Mouse (Mus musculus): Measurements from ENCODE around the gene Pdk2. TPM values are rescaled to one million over a fixed set of nuclear protein-coding genes. Genes with fewer than 3 reads are reported as not detected.

The Pdk2 gene
- polyA plus RNA-seq, 1 experiment from 2014 or later, result 56.2 TPM

DNA sequence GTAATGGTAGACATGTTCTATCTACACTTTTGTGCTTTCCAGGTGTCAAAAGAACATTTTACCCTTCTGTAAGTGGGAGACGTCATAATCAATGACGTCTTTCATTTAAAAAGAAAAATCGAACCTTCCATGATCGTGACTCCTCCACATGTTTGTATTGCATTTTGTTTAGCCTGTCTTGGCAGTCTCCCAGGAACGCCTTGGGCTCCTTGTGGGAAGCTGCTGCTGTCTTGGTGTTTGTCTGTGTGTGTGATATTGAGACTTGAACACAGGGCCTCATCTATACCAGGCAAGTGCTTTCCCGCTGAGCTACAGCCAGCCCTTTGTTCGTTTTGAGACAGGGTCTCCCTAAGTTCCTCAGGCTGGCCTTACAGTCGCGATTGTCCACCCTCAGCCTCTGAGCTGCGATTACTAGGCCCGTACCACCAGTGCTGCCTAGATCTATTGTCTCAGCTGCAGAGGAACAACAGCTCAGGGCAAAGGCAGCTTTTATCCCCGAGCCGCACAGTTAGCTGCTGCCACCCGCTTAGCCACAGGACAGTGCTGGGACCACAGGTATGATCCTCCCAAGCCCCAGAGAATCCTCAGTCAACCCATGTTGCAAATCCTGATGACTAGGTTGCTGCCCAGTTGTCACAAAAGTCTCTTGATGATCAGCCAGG, 2.9 kb downstream of the Pdk2 start:
- Histone ChIP-seq H3K27me3 (no peaks in the 10 kb centered on the region), H3K4me2 (no peak overlapping the region), H3K4me3 (replicated peaks) (no peak overlapping the region), H3K9ac (0 out of 2 replicates have a peak overlapping the region, but pooled peaks have one; percentile 4), H3K27ac (no peak overlapping the region), H3K9me3 (replicated peaks) (no peaks in the 10 kb centered on the region), H3K36me3 (peaks cover 35% of the 10 kb centered on the region; the same call in 1 of the 2 replicates), H3K4me1 (peaks cover 40% of the 10 kb centered on the region)
- no peak for ATAC-seq (replicated peaks; ENCODE audit: low FRiP score)
- 81% methylated on average over 14 of the region's 14 CpGs for WGBS

GRCm38 (mm10) chr11:95037306-95037705, 3.8 kb downstream of the Pdk2 start:
- 47% methylated on average over 6 of the region's 6 CpGs for WGBS
- H3K36me3 ChIP-seq, result peaks cover 35% of the 10 kb centered on the region; the same call in 1 of the 2 replicates
- H3K4me2 ChIP-seq, result no peak overlapping the region
- H3K4me3 ChIP-seq (replicated peaks), result no peak overlapping the region
- H3K4me1 ChIP-seq, result peaks cover 45% of the 10 kb centered on the region
- no peaks in the 10 kb centered on the region for H3K9me3 ChIP-seq (replicated peaks)
- no peaks in the 10 kb centered on the region for H3K27me3 ChIP-seq
- no peak overlapping the region for H3K9ac ChIP-seq
- H3K27ac ChIP-seq, result no peak overlapping the region
- ATAC-seq (replicated peaks; ENCODE audit: low FRiP score), result no peak

GRCm38 (mm10) chr11:95036521-95036920, 4.6 kb downstream of the Pdk2 start:
- Histone ChIP-seq H3K4me2 (no peak overlapping the region), H3K27ac (no peak overlapping the region), H3K9me3 (replicated peaks) (no peaks in the 10 kb centered on the region), H3K27me3 (no peaks in the 10 kb centered on the region), H3K4me1 (peaks cover 38% of the 10 kb centered on the region), H3K9ac (no peak overlapping the region), H3K36me3 (peaks cover 40% of the 10 kb centered on the region), H3K4me3 (replicated peaks) (no peak overlapping the region)
- WGBS, result 92% methylated on average over 5 of the region's 5 CpGs
- ATAC-seq (replicated peaks; ENCODE audit: low FRiP score), result no peak

GRCm38 (mm10) chr11:95034902-95035301, 6.3 kb downstream of the Pdk2 start:
- ATAC-seq (replicated peaks; ENCODE audit: low FRiP score), result no peak
- no peaks in the 10 kb centered on the region for H3K27me3 ChIP-seq

GRCm38 (mm10) chr11:95033617-95034016, 7.5 kb downstream of the Pdk2 start:
- Histone ChIP-seq H3K36me3 (peaks cover 47% of the 10 kb centered on the region), H3K9ac (no peak overlapping the region), H3K27ac (0 out of 2 replicates have a peak overlapping the region, but pooled peaks have one; percentile 37), H3K4me1 (peaks cover 20% of the 10 kb centered on the region), H3K27me3 (no peaks in the 10 kb centered on the region), H3K4me3 (replicated peaks) (no peak overlapping the region), H3K9me3 (replicated peaks) (no peaks in the 10 kb centered on the region), H3K4me2 (no peak overlapping the region)
- WGBS, result 70% methylated on average over 14 of the region's 14 CpGs
- no peak for ATAC-seq (replicated peaks; ENCODE audit: low FRiP score)

More at GRCm38 (mm10) chr11:95034902-95035301, 6.3 kb downstream of the Pdk2 start:
- Histone ChIP-seq H3K36me3 (peaks cover 45% of the 10 kb centered on the region), H3K9me3 (replicated peaks) (no peaks in the 10 kb centered on the region), H3K4me3 (replicated peaks) (no peak overlapping the region), H3K4me2 (no peak overlapping the region), H3K4me1 (peaks cover 28% of the 10 kb centered on the region), H3K9ac (no peak overlapping the region), H3K27ac (no peak overlapping the region)
- WGBS, result 57% methylated on average over 10 of the region's 10 CpGs

GRCm38 (mm10) chr11:95032945-95033344, 8.2 kb downstream of the Pdk2 start:
- no peak overlapping the region for H3K4me3 ChIP-seq (replicated peaks)
- H3K4me2 ChIP-seq, result no peak overlapping the region
- H3K4me1 ChIP-seq, result peaks cover 20% of the 10 kb centered on the region
- no peaks in the 10 kb centered on the region for H3K27me3 ChIP-seq
- no peak overlapping the region for H3K27ac ChIP-seq
- 0 out of 2 replicates have a peak, but pooled peaks have one; percentile 7 for ATAC-seq (replicated peaks; ENCODE audit: low FRiP score)
- H3K9me3 ChIP-seq (replicated peaks), result no peaks in the 10 kb centered on the region
- WGBS, result 25% methylated on average over 6 of the region's 6 CpGs
- no peak overlapping the region for H3K9ac ChIP-seq
- peaks cover 45% of the 10 kb centered on the region for H3K36me3 ChIP-seq

GRCm38 (mm10) chr11:95027850-95028470, 13.2 kb downstream of the Pdk2 start:
- Histone ChIP-seq H3K27ac (no peak overlapping the region), H3K9me3 (replicated peaks) (no peaks in the 10 kb centered on the region), H3K27me3 (no peaks in the 10 kb centered on the region), H3K9ac (no peak overlapping the region), H3K4me3 (replicated peaks) (no peak overlapping the region), H3K36me3 (peaks cover 47% of the 10 kb centered on the region), H3K4me1 (peaks cover 34% of the 10 kb centered on the region), H3K4me2 (no peak overlapping the region)
- 33% methylated on average over 13 of the region's 13 CpGs for WGBS
- ATAC-seq (replicated peaks; ENCODE audit: low FRiP score), result no peak

GRCm38 (mm10) chr11:95026849-95027248, 14.3 kb downstream of the Pdk2 start:
- Histone ChIP-seq H3K27ac (0 out of 2 replicates have a peak overlapping the region, but pooled peaks have one; percentile 79), H3K4me3 (replicated peaks) (no peak overlapping the region), H3K36me3 (peaks cover 56% of the 10 kb centered on the region), H3K4me1 (peaks cover 31% of the 10 kb centered on the region), H3K4me2 (no peak overlapping the region), H3K9me3 (replicated peaks) (no peaks in the 10 kb centered on the region), H3K27me3 (no peaks in the 10 kb centered on the region), H3K9ac (no peak overlapping the region)
- ATAC-seq (replicated peaks; ENCODE audit: low FRiP score), result no peak
- WGBS, result 82% methylated on average over 6 of the region's 6 CpGs

DNA sequence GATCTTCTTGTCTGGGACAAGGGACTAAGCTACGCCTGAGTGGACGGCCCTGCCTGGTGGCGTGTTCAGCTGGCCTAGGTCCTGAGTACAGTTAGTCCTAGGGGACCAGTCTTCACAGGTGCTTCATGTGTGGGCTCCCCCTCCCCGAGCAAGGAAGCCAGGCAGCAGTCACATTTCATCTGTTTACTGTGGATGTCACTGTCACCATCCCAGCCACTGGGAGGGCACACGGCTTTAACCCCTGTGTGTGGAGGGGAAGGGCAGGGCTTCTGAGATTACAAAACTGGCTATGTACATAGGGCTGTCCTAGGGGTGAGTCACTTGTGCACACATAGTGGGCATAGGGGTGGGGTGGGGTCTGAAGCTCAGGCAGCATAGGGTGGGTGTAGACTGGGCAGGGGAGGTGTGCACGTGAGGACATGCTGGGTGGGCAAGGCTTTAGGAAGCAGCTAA, 15.0 kb downstream of the Pdk2 start:
- H3K27ac ChIP-seq, result peak overlapping the region; percentile 79

DNA sequence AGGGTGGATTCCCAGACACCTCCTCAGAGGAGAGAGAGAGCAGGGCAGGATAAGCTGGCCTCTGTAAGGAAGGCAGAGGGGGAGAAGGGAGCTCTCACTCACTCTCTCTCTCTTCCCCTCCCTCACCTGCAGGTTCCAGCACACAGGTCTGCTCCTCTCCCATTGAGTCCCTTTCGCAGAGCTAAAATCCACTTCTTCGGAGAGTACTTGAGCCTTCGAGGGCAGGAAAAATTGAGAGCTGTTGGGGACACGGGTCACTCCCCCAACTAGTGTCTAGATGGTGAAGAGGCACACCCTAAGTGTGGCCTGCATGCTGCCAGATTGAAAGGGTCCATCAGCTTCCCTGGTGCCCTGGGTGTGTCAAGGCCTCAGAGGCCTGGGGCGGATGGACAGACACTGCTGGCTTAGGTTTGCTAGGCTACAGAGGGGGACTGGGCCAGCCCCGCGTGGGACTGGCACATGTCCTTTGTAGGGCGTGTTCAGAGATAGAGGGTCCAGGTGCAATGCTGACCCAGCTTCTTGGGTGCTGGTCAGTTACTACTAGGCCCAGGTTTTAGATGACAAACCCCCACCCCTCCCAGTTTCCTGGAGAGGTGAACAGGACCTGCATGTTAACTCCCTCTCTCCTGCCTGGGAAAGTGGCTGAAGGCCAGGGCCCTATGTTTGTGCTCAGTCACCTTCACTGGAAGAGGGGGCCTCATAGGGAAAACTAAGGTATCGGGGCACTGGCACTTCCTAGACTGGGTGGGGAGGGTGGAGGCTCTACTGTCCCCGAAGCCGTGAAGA, 15.7 kb downstream of the Pdk2 start:
- H3K27ac ChIP-seq, result peak overlapping the region; percentile 79
- 69% methylated on average over 11 of the region's 11 CpGs for whole genome bisulfite sequencing
- no peaks in the 10 kb centered on the region for H3K9me3 ChIP-seq (replicated peaks)

More for the DNA sequence above, 15.0 kb downstream of the Pdk2 start:
- H3K4me2 ChIP-seq, result no peak overlapping the region
- ATAC-seq (replicated peaks; ENCODE audit: low FRiP score), result peak; percentile 57
- no peak overlapping the region for H3K4me3 ChIP-seq (replicated peaks)
- H3K36me3 ChIP-seq, result peaks cover 58% of the 10 kb centered on the region
- no peak overlapping the region for H3K9ac ChIP-seq
- peaks cover 31% of the 10 kb centered on the region for H3K4me1 ChIP-seq
- WGBS, result 45% methylated on average over 6 of the region's 6 CpGs
- H3K27me3 ChIP-seq, result no peaks in the 10 kb centered on the region
- no peaks in the 10 kb centered on the region for H3K9me3 ChIP-seq (replicated peaks)

GRCm38 (mm10) chr11:95024439-95025184, 16.5 kb downstream of the Pdk2 start:
- Histone ChIP-seq H3K9ac (no peak overlapping the region), H3K9me3 (replicated peaks) (no peaks in the 10 kb centered on the region), H3K27ac (peak overlapping the region; percentile 79), H3K36me3 (peaks cover 67% of the 10 kb centered on the region), H3K4me3 (replicated peaks) (no peak overlapping the region), H3K27me3 (no peaks in the 10 kb centered on the region), H3K4me2 (no peak overlapping the region), H3K4me1 (peaks cover 38% of the 10 kb centered on the region)
- 63% methylated on average over 29 of the region's 29 CpGs for WGBS
- peak; percentile 14; the same call in 1 of the 2 replicates for ATAC-seq (replicated peaks; ENCODE audit: low FRiP score)

More for the DNA sequence above, 15.7 kb downstream of the Pdk2 start:
- Histone ChIP-seq H3K27me3 (no peaks in the 10 kb centered on the region), H3K36me3 (peaks cover 60% of the 10 kb centered on the region), H3K4me2 (no peak overlapping the region), H3K4me1 (peaks cover 31% of the 10 kb centered on the region), H3K9ac (no peak overlapping the region), H3K4me3 (replicated peaks) (no peak overlapping the region)
- ATAC-seq (replicated peaks; ENCODE audit: low FRiP score), result peak; percentile 27; the same call in 1 of the 2 replicates

Data from kidney, embryonic 15.5 days (tissue).